Mouse (Mus musculus): Measurements from ENCODE around the gene Otub1. TPM values are rescaled to one million over a fixed set of nuclear protein-coding genes. Genes with fewer than 3 reads are reported as not detected.

Gene Otub1
- total and polyA plus RNA-seq, 2 experiments from 2014 or later: 127 to 132 TPM

DNA sequence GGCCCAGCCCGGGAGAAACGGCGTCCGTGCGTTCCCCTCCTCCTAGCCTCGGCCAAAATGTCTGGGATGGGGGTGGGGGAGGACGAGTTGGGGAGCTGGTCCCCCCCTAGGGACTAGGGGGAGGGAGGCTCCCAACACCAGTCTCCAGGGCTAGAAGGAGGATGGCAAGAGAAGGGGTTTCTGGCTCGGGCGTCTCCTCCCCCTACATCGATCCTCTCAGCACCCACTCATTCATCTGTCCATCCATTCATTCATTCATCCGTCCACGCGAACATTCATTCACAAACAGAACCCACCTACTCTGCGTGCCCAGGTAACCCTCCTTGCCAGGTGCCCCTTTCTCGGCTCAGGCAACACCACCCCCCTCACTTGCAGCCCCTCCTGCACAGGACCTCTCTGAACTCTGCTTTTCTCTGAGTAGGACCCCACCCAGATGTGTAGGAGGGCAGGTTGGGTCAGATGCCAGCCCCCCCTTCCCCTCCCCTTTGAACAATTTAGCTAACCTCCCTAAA lies 39.9 kb downstream of the Otub1 start:
- TF ChIP-seq CTCF (IDR thresholded peaks at IDR 0.05; ENCODE audit: low read depth) (no peak), EP300 (IDR thresholded peaks at IDR 0.05; ENCODE audit: low read depth) (no peak)
- 9% methylated on average over 9 of the region's 15 CpGs for WGBS
- H3K9ac ChIP-seq (replicated peaks; ENCODE audit: low read depth, low read length): peak overlapping the region; percentile 66

DNA sequence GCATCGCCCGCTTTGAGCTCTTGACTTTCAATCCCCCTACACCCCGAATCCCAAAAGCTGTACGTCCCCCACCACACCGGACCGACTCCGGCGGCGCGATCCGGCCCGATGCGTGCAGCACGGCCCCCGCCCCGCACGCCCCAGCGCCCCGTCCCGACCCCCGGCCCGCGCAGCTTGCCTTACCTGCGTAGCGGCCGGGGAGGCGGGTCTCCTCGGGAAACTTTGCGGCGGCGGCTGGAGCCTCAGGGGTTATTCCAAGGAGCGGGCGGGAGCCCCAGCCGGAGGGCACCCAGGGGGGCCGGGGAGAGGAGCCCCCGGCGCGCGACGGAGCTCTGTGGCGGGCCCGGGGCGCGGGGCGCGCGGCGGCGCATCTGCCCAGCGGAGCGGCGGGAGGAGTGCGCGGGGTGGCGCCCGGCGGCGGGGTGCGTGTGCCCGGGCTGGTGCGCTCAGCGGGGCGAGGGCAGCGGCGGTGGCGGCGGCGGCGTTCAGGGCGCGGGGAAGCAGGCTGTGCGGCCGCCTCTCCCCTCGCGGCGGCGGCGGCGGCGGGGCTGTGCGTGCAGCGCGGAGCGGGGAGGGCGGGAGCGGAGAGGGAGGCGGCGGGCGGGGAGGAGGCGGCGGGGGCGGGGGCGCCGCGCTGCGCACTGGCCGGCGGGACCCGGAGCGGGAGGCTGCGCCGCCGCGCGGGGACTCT lies 40.5 kb downstream of the Otub1 start:
- H3K9me3 ChIP-seq (replicated peaks; ENCODE audit: control insufficient read depth, low read length): no peaks in the 10 kb centered on the region
- DNase-seq (ENCODE audit: low spot score) (no peak), ATAC-seq (ENCODE audit: insufficient read depth, low read depth) (peak; percentile 18; the same call in 1 of the 2 replicates)
- no peak for TF ChIP-seq CTCF (IDR thresholded peaks at IDR 0.05; ENCODE audit: low read depth)
- peak overlapping the region; percentile 73 for H3K4me3 ChIP-seq (ENCODE audit: low read depth, low read length)
- peak overlapping the region; percentile 100 for H3K4me2 ChIP-seq (ENCODE audit: low read depth, low read length)
- peaks cover 23% of the 10 kb centered on the region for H3K27me3 ChIP-seq (ENCODE audit: control insufficient read depth, insufficient read depth, low read length)
- no peak overlapping the region for H3K27ac ChIP-seq (ENCODE audit: low read depth)
- peak overlapping the region; percentile 66 for H3K9ac ChIP-seq (replicated peaks; ENCODE audit: low read depth, low read length)
- H3K4me1 ChIP-seq (ENCODE audit: control insufficient read depth, insufficient read depth): peaks cover 10% of the 10 kb centered on the region; the same call in 1 of the 2 replicates
- under 1% methylated on average over 52 of the region's 105 CpGs for WGBS
- H3K36me3 ChIP-seq (replicated peaks; ENCODE audit: control insufficient read depth, insufficient read depth, low read length): no peaks in the 10 kb centered on the region

More for the DNA sequence above, 39.9 kb downstream of the Otub1 start:
- Histone ChIP-seq H3K4me3 (ENCODE audit: low read depth, low read length) (peak overlapping the region; percentile 73), H3K4me1 (ENCODE audit: control insufficient read depth, insufficient read depth) (peaks cover 10% of the 10 kb centered on the region; the same call in 1 of the 2 replicates), H3K36me3 (replicated peaks; ENCODE audit: control insufficient read depth, insufficient read depth, low read length) (no peaks in the 10 kb centered on the region), H3K27ac (ENCODE audit: low read depth) (no peak overlapping the region), H3K27me3 (ENCODE audit: control insufficient read depth, insufficient read depth, low read length) (peaks cover 23% of the 10 kb centered on the region), H3K9me3 (replicated peaks; ENCODE audit: control insufficient read depth, low read length) (no peaks in the 10 kb centered on the region), H3K4me2 (ENCODE audit: low read depth, low read length) (peak overlapping the region; percentile 100)
- ATAC-seq (ENCODE audit: insufficient read depth, low read depth) (peak; percentile 19; the same call in 1 of the 2 replicates), DNase-seq (ENCODE audit: low spot score) (no peak)

DNA sequence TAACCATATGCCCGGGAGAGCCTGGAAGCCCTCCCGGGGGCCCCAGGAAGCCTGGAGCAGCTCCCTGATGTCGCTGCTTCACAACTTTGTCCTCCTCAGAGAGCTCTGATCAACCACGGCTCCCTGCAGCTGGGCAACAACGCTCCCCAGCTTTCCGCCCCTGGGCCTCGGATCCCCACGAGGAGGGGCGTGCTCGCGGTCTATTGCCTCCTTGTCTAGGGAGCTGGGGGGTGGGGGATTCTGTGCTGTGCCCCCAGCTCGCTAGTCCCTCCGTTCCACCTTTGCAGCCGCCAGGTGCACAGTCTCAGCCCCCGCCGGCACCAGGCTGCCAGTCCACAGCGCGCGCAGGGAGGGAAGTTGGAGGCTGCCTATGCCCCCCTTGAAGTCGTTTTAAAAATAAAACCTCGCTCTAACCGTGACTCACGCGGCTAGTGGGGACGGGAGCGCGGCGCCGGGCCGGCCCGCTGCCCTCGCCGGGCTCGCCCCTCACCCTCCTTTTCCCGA lies 41.2 kb downstream of the Otub1 start:
- 1% methylated on average over 35 of the region's 35 CpGs for WGBS
- no peaks in the 10 kb centered on the region for H3K36me3 ChIP-seq (replicated peaks; ENCODE audit: control insufficient read depth, insufficient read depth, low read length)
- H3K4me3 ChIP-seq (ENCODE audit: low read depth, low read length): peak overlapping the region; percentile 73
- no peaks in the 10 kb centered on the region for H3K9me3 ChIP-seq (replicated peaks; ENCODE audit: control insufficient read depth, low read length)
- no peak overlapping the region for H3K27ac ChIP-seq (ENCODE audit: low read depth)
- peak overlapping the region; percentile 66 for H3K9ac ChIP-seq (replicated peaks; ENCODE audit: low read depth, low read length)
- no peak for TF ChIP-seq EP300 (IDR thresholded peaks at IDR 0.05; ENCODE audit: low read depth)
- no peak for TF ChIP-seq CTCF (IDR thresholded peaks at IDR 0.05; ENCODE audit: low read depth)
- ATAC-seq (ENCODE audit: insufficient read depth, low read depth) (0 out of 2 replicates have a peak, but pooled peaks have one; percentile 24), DNase-seq (ENCODE audit: low spot score) (peak; percentile 24)
- peak overlapping the region; percentile 100 for H3K4me2 ChIP-seq (ENCODE audit: low read depth, low read length)
- peaks cover 17% of the 10 kb centered on the region for H3K4me1 ChIP-seq (ENCODE audit: control insufficient read depth, insufficient read depth)
- H3K27me3 ChIP-seq (ENCODE audit: control insufficient read depth, insufficient read depth, low read length): peaks cover 23% of the 10 kb centered on the region

DNA sequence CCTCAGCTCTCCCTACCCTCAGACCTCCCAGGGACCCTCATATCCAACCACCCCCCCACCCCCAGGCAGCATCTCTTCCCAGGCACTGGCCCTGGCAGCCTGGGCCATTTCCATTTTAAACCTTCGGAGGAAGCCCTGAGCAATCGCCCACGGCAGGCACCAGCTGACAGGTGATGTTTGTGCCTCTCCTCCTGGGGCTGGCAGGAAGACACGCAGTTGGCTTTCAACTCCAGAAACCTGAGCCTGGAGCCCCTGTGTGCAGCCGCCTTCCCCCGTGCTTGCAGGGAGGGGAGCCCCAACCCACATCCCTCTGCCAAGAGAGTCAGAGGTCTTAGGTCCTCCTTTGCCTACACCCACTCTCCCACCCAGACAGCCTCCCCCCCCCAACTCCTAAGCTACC lies 41.9 kb downstream of the Otub1 start:
- Histone ChIP-seq H3K9me3 (replicated peaks; ENCODE audit: control insufficient read depth, low read length) (no peaks in the 10 kb centered on the region), H3K9ac (replicated peaks; ENCODE audit: low read depth, low read length) (no peak overlapping the region), H3K27me3 (ENCODE audit: control insufficient read depth, insufficient read depth, low read length) (peaks cover 23% of the 10 kb centered on the region), H3K36me3 (replicated peaks; ENCODE audit: control insufficient read depth, insufficient read depth, low read length) (no peaks in the 10 kb centered on the region), H3K4me2 (ENCODE audit: low read depth, low read length) (peak overlapping the region; percentile 100; the same call in 1 of the 2 replicates), H3K27ac (ENCODE audit: low read depth) (no peak overlapping the region), H3K4me1 (ENCODE audit: control insufficient read depth, insufficient read depth) (peaks cover 17% of the 10 kb centered on the region), H3K4me3 (ENCODE audit: low read depth, low read length) (no peak overlapping the region)
- WGBS: 40% methylated on average over 6 of the region's 6 CpGs
- ATAC-seq (ENCODE audit: insufficient read depth, low read depth) (no peak), DNase-seq (ENCODE audit: low spot score) (no peak)
- no peak for TF ChIP-seq EP300 (IDR thresholded peaks at IDR 0.05; ENCODE audit: low read depth)
- no peak for TF ChIP-seq CTCF (IDR thresholded peaks at IDR 0.05; ENCODE audit: low read depth)

DNA sequence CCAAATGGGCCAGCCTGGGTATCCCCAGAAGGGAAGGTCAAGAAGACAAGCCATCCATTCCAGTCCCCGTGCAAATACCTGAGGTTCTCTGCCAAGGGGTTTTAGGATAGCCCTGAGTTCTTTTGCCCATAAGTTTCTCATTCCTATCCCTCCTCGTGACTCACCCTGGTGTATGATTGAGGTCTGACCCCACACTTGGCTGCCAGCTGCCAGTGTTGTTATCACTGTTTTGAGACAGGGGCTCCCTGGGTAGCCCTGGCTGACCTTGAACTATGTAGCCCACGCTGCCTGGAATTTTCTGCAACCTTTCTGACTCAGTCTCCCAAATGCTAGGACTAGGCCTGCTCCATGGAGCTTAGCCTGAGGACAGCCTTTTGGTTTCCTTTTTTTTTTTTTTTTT lies 45.1 kb downstream of the Otub1 start:
- ATAC-seq (ENCODE audit: insufficient read depth, low read depth) (no peak), DNase-seq (ENCODE audit: low spot score) (no peak)
- H3K9me3 ChIP-seq (replicated peaks; ENCODE audit: control insufficient read depth, low read length): no peaks in the 10 kb centered on the region
- peaks cover 16% of the 10 kb centered on the region for H3K27me3 ChIP-seq (ENCODE audit: control insufficient read depth, insufficient read depth, low read length)
- 57% methylated on average over 3 of the region's 3 CpGs for WGBS
- H3K27ac ChIP-seq (ENCODE audit: low read depth): no peak overlapping the region
- no peak overlapping the region for H3K4me3 ChIP-seq (ENCODE audit: low read depth, low read length)
- TF ChIP-seq EP300 (IDR thresholded peaks at IDR 0.05; ENCODE audit: low read depth) (no peak), CTCF (IDR thresholded peaks at IDR 0.05; ENCODE audit: low read depth) (no peak)
- H3K4me2 ChIP-seq (ENCODE audit: low read depth, low read length): no peak overlapping the region
- peaks cover 17% of the 10 kb centered on the region for H3K4me1 ChIP-seq (ENCODE audit: control insufficient read depth, insufficient read depth)
- no peaks in the 10 kb centered on the region for H3K36me3 ChIP-seq (replicated peaks; ENCODE audit: control insufficient read depth, insufficient read depth, low read length)
- H3K9ac ChIP-seq (replicated peaks; ENCODE audit: low read depth, low read length): no peak overlapping the region
